Mouse (Mus musculus) adrenal gland, postnatal 25 days (tissue): ENCODE results near the gene Gm5134. TPM values are rescaled to one million over a fixed set of nuclear protein-coding genes. Genes with fewer than 3 reads are reported as not detected.
A peak's percentile ranks its signal among the peaks of the same experiment; 100 is the strongest.

Source experiments
- DNase-seq: peaks from one replicate; pipeline ENCODE4 v3.0.0; 2021; ENCODE audit warnings: mixed read lengths
- long read RNA-seq: library from polyadenylated mRNA; stranded (forward); transcript quantifications from one replicate; pipeline ENCODE4 v2.0.0, GENCODE M21; 2021
- total RNA-seq: library from RNA; stranded (reverse); gene quantifications from 2 replicates; pipeline ENCODE4 v1.2.3, GENCODE M21; 2021

Gene Gm5134
- total RNA-seq, result not detected in 2 replicates
- long read RNA-seq, result 0 reads

DNA sequence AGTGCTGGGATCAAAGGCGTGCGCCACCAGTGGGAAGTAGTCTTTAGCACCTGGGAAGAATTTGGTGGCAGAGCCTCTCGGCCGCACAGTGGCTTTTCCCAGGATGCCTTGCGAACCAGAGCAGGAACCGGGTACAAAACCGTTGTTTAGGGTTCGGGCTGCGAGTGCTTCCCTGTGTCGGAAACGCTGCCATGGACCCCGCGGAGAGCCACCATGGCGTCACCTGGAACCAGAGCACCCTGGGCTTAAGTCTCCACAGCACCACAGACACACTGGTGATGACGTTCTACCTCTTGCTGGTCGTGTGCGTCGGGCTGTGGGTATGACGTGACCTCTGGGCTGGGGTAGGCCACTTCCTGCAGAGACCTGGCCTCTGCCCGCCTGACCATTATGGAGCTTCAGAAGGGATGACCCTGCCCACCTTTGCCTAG is at the start of gene Gm5134:
TSS of gene Gm5134 (plus strand) at position 134 of the 431 bp plus-strand sequence.
- DNase-seq, result no peak

- no peak for DNase-seq
Measured at GRCm38 (mm10) chr10:75906882-75907281, 47.4 kb upstream of the Gm5134 start.

GRCm38 (mm10) chr10:75910698-75911097 is 43.6 kb upstream of the Gm5134 start:
- no peak for DNase-seq

DNA sequence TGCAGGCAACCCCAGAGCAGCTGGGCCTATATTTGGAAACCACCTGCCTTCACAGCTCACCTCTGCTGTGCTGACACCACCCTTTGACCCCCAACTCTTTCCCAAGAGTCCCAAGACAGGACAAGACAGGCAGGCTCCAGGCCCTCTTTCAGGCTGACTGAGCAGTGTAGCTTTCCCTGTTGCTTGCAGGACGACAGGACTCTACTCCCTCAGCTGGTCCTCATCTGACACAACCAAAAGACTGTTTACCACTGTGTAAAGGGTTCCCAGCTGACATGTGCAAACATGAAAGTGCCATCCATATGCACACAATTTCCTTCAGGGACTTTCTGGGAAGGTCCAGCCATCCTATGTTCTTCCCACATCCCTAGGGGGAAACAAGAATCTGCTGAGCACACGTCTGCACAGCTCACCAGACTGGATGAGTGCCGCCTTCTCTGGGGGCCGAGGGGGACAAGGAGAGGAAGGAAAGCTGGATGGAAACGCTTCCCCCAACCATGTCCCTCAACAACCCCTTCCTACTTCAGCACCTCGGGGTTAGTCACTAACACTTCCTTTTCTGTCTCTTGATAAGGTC is 41.2 kb upstream of the Gm5134 start:
- no peak for DNase-seq

DNA sequence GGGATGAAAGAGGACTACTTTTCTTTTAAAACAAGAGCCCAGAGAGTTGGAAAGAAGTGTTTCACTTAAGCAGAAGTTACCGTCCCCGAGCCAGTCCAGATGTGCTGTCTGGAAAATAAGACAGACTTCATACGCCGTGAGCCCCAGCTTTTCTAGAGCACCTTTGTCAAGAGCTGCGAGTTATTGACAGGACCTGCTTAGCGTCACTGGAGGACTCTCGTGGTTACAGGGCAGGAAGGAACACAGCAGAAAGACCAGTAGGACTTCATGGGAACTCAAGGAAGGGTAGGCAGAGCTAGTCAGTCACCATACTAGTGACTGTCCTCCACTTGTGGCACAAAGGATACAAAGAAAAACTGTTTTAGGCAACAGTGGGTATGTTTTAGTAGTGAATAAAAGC is 38.8 kb upstream of the Gm5134 start:
- DNase-seq, result no peak

DNA sequence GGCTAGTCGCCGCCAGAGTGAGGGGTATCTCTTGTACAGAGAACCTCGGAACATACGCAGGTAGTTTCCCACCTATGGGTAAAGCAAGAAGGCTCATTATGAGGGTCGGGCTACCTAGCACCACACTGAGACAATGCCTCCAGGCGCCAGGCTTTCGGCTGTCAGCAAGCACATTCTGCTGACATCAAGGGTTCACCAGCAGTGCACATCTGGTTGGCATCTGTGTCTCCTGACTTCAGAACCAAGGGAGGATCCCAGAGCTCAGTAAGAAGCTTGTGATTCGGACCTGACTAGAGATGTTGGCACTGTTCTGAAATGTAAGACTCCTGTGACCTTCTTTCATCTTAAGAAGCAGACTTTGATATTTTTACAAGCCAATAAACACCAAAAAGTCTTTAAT is 37.5 kb upstream of the Gm5134 start:
- DNase-seq, result no peak

DNA sequence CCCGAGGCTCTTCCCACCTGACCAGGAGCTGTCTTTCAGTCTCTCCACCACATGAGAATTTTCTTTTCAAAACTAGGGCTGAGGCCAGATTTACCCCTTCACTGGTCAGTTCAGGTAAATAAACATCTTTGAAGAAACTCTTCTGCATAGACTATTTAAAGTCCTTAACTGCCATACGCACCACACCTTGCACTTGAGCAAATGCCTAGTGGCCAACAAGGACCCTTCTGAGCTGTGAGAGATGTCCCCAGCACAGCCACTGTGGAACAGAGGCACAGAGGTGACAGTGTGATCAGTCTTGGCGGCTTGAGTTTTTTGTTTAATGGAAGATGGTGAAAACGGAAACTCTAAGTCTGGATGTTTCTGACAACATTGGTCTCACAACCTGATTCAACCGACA is 35.3 kb upstream of the Gm5134 start:
- no peak for DNase-seq

GRCm38 (mm10) chr10:75921026-75921725 is 33.1 kb upstream of the Gm5134 start, which contains the start of gene Smarcb1:
Gene Smarcb1, minus strand, starts transcription at chr10:75921617.
- peak; percentile 95 for DNase-seq

DNA sequence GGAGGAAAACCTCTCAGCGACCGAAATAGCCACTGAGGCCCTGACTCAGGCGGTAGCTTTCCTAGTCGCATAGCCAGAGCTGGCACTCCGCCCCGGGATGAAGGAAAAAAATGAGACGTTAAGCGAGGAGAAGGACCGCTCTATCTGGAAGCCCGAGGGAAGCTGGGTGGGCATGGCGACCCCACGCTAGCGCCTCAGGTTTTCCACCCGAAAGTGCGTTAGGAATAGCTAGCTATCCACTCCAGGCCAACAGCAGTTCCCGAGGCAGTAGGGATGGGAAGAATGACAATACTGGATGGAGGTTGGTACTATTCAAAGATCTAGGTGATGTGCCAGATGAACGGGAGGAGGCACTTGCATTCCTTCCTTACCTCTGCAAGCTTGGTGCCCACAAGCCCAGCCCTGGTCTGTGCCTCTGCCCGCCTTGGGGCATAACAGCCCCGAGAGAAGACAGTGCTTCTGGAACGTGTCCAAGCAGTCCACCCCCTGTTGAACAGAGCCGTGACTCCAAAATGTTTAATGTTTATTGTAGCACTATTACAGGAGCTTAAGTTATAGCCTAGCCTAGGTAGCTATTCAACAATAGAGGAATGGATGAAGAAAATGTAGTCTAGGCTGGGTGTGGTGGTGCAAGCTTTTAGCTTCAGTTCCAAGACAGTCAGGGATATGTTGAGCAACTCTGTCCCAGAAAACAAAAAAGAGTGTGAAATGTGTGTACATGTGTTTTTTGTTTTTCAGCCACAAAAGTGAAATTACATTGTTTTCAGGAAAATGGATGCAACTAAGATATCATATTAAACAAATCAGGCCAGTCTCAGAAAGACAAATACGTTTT is 32.4 kb upstream of the Gm5134 start:
- no peak for DNase-seq

- no peak for DNase-seq
Measured at GRCm38 (mm10) chr10:75924324-75924723, 30.0 kb upstream of the Gm5134 start.

- DNase-seq, result no peak
Measured at GRCm38 (mm10) chr10:75926396-75926795, 27.9 kb upstream of the Gm5134 start.

DNA sequence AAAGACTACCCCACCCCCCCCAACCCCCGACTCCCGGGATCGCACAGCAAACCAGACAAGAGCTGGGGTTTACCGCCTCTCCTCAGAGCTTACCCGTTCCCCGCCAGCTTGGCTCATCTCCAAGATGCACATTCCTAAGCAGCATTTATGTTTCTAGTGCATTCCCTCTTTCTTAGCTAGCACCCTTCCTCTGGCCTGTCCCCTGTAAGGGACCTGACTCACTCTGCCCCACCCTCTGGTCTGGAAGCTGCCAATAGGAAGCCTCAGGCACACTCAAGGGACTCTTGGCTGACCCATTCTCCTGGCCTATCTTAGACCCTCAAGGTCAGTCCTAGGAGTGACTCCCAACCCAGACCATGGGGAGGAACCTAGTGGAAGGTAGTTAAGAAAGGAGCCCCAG is 24.0 kb upstream of the Gm5134 start:
- DNase-seq, result no peak

- no peak for DNase-seq
Measured at GRCm38 (mm10) chr10:75931311-75931710, 23.0 kb upstream of the Gm5134 start.

- peak; percentile 78 for DNase-seq
Measured at GRCm38 (mm10) chr10:75932081-75932678, 22.1 kb upstream of the Gm5134 start.

DNA sequence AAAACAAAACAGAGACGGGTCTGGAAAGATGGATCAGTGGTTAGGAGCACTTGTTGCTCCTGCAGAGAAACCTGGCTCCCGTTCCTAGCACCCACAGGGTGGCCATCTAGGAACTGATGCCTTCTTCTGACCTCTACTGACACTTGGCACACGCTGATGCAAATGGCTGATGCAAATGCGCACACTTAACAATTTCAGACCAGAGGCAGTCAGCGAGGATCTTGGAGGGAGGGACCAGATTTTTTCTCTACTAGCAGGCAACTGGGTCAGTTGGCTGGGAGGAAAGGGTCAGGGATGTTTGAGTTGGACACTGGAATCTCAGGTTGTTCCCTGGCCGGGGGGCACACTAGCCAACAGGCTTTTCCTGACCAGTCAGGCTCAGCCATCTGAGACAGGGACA is 21.4 kb upstream of the Gm5134 start, which contains the start of gene Chchd10:
TSS of gene Chchd10 (plus strand) at position 240 of the 400 bp plus-strand sequence.
- DNase-seq, result no peak

GRCm38 (mm10) chr10:75934991-75935390 is 19.3 kb upstream of the Gm5134 start:
- no peak for DNase-seq

DNA sequence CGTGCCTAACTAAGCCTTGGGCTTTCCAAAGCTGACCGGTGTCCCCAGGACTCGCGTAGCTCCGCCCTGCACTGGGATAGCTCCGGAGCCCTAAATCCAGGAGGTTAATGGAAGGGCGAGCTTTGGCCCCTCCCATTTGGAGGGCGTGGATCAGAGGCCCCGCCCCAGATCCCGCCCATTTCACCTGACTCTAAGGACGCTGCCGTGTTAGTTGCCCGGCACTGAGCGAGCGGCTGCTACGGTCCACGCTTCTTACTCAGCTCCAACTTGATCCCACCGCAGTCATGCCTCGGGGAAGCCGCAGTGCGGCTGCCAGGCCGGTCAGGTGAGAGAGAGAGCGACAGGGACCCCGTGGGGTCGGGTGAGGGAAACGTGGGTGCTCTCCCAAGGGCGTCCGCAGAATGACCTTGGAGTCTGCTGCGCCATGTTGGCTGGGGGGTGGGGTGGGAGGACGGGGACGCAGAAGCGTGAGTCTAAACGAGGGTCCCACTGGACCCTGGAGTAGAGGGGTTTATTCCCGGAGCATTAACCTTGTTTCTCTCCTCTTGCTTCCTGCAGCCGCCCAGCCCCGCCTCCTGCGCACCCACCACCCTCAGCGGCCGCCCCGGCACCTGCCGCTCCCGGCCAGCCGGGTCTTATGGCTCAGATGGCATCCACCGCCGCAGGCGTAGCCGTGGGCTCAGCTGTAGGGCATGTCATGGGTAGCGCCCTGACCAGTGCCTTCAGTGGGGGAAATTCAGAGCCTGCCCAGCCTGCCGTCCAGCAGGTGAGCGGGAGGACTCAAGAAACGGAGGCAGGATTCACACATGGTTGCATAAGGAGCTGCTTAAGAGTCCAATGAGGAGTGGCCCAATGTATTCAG is 18.4 kb upstream of the Gm5134 start, which contains the start of gene Mmp11:
TSS of gene Mmp11 (minus strand) at position 817 of the 862 bp plus-strand sequence.
- DNase-seq, result peak; percentile 84

DNA sequence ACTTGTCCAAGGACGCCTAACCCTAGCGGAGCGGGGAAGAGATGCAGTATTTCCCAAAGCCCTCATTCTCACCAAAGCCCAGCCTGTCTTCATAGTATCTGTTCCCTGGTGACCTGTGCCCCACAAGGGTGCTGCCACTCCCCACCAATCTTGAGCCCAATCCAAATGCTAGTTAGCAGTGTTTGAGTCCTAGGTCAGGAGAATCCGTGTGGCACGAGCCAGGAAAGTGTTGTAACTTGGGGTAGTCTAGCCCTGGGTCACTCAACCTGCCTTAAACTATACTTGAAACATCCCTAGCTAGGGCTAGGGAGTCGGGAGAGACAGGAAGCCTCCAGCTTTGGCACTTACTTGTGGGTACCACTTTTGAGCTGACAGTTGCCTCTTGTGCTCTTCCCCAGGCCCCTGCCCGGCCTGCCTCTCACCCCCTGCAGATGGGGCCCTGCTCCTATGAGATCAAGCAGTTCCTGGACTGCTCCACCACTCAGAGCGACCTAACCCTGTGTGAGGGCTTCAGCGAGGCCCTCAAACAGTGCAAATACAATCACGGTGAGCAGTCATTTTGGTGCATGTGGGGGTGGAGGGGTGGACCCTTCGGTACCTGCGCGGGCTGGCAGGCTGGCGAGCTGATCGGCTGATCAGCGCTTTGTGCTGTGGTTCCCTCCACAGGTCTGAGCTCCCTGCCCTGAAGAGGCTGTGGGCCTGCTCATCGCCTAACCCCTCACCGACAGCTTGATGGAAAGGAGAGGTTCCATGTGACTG is 17.2 kb upstream of the Gm5134 start:
- DNase-seq, result no peak

DNA sequence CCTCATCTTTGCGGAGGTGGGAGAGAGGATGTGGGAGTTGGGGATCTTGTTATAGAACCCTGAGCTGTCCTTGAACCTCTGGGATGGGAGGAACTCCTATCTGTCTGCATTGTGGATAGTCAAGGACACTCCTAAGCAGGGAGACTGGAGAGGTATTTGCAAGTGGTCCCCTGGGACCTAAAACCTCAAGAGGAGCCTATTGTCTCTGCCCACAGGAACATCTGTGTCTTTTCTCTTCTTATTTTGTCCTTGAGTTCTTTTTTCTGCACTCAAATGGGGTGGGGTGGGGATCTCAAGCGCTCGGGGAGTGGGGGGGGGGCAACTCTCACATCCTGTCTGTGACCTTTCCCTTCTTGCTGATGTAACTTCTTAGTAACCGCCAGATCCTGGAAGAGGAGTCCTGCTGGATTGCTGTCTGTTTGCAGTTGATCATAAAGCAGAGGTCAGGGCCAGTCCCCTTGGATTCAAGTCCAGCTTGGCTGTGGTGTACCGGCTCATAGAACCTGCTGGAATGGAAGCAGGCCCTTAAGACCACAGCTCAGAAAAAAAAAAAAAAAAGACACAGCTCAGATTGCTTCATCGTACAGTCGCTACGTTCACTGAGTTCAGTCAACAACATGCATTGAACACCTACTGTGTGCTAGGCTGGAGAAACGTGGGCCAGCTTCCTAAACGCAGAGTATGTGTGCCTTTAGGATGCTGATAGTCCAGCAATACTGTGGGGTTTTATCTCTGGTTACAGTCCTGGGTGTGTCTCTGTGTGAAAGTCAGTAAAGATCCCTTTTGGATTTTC is 16.3 kb upstream of the Gm5134 start:
- DNase-seq, result no peak
